Mouse (Mus musculus) stomach, postnatal 0 days (tissue): ENCODE data around the gene Krtap28-10. TPM values are rescaled to one million over a fixed set of nuclear protein-coding genes. Genes with fewer than 3 reads are reported as not detected.

Source experiments
- ATAC-seq: fragments of 200-750 bp; cut with Nextera tagmentation; 2 replicates; pipeline ENCODE4 v1.8.0; 2017; ENCODE audit not compliant: low FRiP score, low TSS enrichment
- DNase-seq: peaks from one replicate; pipeline ENCODE4 v3.0.0-alpha.2; 2016; ENCODE audit warnings: low spot score
- H3K27ac ChIP-seq: fragments of 300-500 bp; sonication (generic); replicated peaks from 2 replicates; pipeline ENCODE4 v1.5.1; 2014; ENCODE audit warnings: mild to moderate bottlenecking, control low read depth
- H3K27me3 ChIP-seq: fragments of 300-500 bp; sonication (generic); 2 replicates; pipeline ENCODE4 v1.6.1; 2014; ENCODE audit warnings: low read length; ENCODE audit not compliant: control insufficient read depth, insufficient read depth
- H3K36me3 ChIP-seq: fragments of 300-500 bp; sonication (generic); 2 replicates; pipeline ENCODE4 v1.6.1; 2014; ENCODE audit warnings: low read length, mixed read lengths; ENCODE audit not compliant: control insufficient read depth, insufficient read depth
- H3K4me1 ChIP-seq: fragments of 300-500 bp; sonication (generic); replicated peaks from 2 replicates; pipeline ENCODE4 v1.6.1; 2014; ENCODE audit warnings: antibody characterized with exemption; ENCODE audit not compliant: control insufficient read depth, insufficient read depth
- H3K4me2 ChIP-seq: fragments of 300-500 bp; sonication (generic); replicated peaks from 2 replicates; pipeline ENCODE4 v1.6.1; 2014; ENCODE audit warnings: low read depth, mild to moderate bottlenecking, control low read depth, moderate library complexity
- H3K4me3 ChIP-seq: fragments of 300-500 bp; sonication (generic); 2 replicates; pipeline ENCODE4 v1.5.1; 2014; ENCODE audit warnings: low read depth, low read length, control low read depth
- H3K9ac ChIP-seq: fragments of 300-500 bp; sonication (generic); 2 replicates; pipeline ENCODE4 v1.6.1; 2014; ENCODE audit warnings: mild to moderate bottlenecking, low read length, control low read depth, mixed read lengths
- H3K9me3 ChIP-seq: fragments of 300-500 bp; sonication (generic); 2 replicates; pipeline ENCODE4 v1.6.1; 2016; ENCODE audit warnings: low read length; ENCODE audit not compliant: control insufficient read depth
- CTCF ChIP-seq: IDR thresholded peaks from 2 replicates; pipeline ENCODE4 v1.5.1; 2016; ENCODE audit warnings: antibody characterized with exemption, low read depth, mild to moderate bottlenecking, moderate library complexity
- EP300 ChIP-seq: optimal IDR thresholded peaks from 2 replicates; pipeline ENCODE3; 2016; ENCODE audit warnings: antibody characterized with exemption
- WGBS: fragments of 180-500 bp; shearing (Covaris S2); extraction: QIAGEN DNeasy Blood & Tissue Kit; methylation state at CpG from one replicate; pipeline ENCODE4 v1.1.7; 2014; 5-methylcytosine and 5-hydroxymethylcytosine counted together
- polyA plus RNA-seq: library from polyadenylated mRNA; unstranded; fragments of >200 nt; fragmentation: Nextera tagmentation; extraction: Ambion mirVana; gene quantifications from 2 replicates; pipeline ENCODE4 v1.2.1, GENCODE M21; 2015

Gene Krtap28-10
- polyA plus RNA-seq, 1 experiment from 2014 or later: not detected

- DNase-seq (peak; percentile 24), ATAC-seq (peak; percentile 87)
- Histone ChIP-seq H3K27me3 (no peaks in the 10 kb centered on the region), H3K27ac (no peak overlapping the region), H3K9me3 (no peaks in the 10 kb centered on the region), H3K4me3 (no peak overlapping the region), H3K36me3 (no peaks in the 10 kb centered on the region), H3K4me2 (no peak overlapping the region), H3K9ac (no peak overlapping the region), H3K4me1 (no peaks in the 10 kb centered on the region)
- TF ChIP-seq CTCF (no peak), EP300 (no peak)
- WGBS: 62% methylated on average over 6 of the region's 6 CpGs
Measured at GRCm38 (mm10) chr1:83032508-83032907, 9.8 kb downstream of the Krtap28-10 start.

- TF ChIP-seq EP300: no peak
- no peak for TF ChIP-seq CTCF
- H3K4me2 ChIP-seq: no peak overlapping the region
- no peaks in the 10 kb centered on the region for H3K27me3 ChIP-seq
- DNase-seq (no peak), ATAC-seq (peak; percentile 40; the same call in 1 of the 2 replicates)
- H3K4me1 ChIP-seq: no peaks in the 10 kb centered on the region
- 19% methylated on average over 1 of the region's 1 CpGs for WGBS
- no peaks in the 10 kb centered on the region for H3K36me3 ChIP-seq
- no peak overlapping the region for H3K9ac ChIP-seq
- H3K27ac ChIP-seq: no peak overlapping the region
- no peak overlapping the region for H3K4me3 ChIP-seq
- no peaks in the 10 kb centered on the region for H3K9me3 ChIP-seq
Measured at GRCm38 (mm10) chr1:83031950-83032349, 10.3 kb downstream of the Krtap28-10 start.

- Histone ChIP-seq H3K9ac (no peak overlapping the region), H3K36me3 (no peaks in the 10 kb centered on the region), H3K4me1 (no peaks in the 10 kb centered on the region), H3K4me3 (no peak overlapping the region), H3K4me2 (no peak overlapping the region), H3K27ac (no peak overlapping the region), H3K9me3 (no peaks in the 10 kb centered on the region), H3K27me3 (no peaks in the 10 kb centered on the region)
- DNase-seq: no peak
- 59% methylated on average over 1 of the region's 1 CpGs for WGBS
- TF ChIP-seq EP300 (no peak), CTCF (no peak)
- no peak for ATAC-seq
Measured at GRCm38 (mm10) chr1:83016556-83016955, 25.7 kb downstream of the Krtap28-10 start.

- TF ChIP-seq CTCF (no peak), EP300 (no peak)
- Histone ChIP-seq H3K27ac (no peak overlapping the region), H3K9me3 (no peaks in the 10 kb centered on the region), H3K36me3 (no peaks in the 10 kb centered on the region), H3K4me2 (no peak overlapping the region), H3K27me3 (no peaks in the 10 kb centered on the region), H3K9ac (no peak overlapping the region), H3K4me1 (no peaks in the 10 kb centered on the region), H3K4me3 (no peak overlapping the region)
- ATAC-seq (no peak), DNase-seq (no peak)
- WGBS: 46% methylated on average over 10 of the region's 10 CpGs
Measured at GRCm38 (mm10) chr1:83015329-83015879, 26.9 kb downstream of the Krtap28-10 start.

- WGBS: 72% methylated on average over 3 of the region's 3 CpGs
- no peak for DNase-seq
- Histone ChIP-seq H3K36me3 (no peaks in the 10 kb centered on the region), H3K9ac (no peak overlapping the region), H3K27me3 (no peaks in the 10 kb centered on the region), H3K4me1 (no peaks in the 10 kb centered on the region), H3K4me3 (no peak overlapping the region), H3K9me3 (no peaks in the 10 kb centered on the region), H3K27ac (no peak overlapping the region), H3K4me2 (no peak overlapping the region)
- ATAC-seq: no peak
- no peak for TF ChIP-seq CTCF
- TF ChIP-seq EP300: no peak
Measured at GRCm38 (mm10) chr1:83014477-83014876, 27.8 kb downstream of the Krtap28-10 start.

GRCm38 (mm10) chr1:83007471-83007870 is 34.8 kb downstream of the Krtap28-10 start:
- no peaks in the 10 kb centered on the region for H3K27me3 ChIP-seq
- no peak overlapping the region for H3K4me2 ChIP-seq
- no peak for DNase-seq
- H3K9ac ChIP-seq: no peak overlapping the region
- WGBS: 29% methylated on average over 6 of the region's 6 CpGs
- no peak for ATAC-seq
- no peaks in the 10 kb centered on the region for H3K9me3 ChIP-seq
- no peak for TF ChIP-seq CTCF
- TF ChIP-seq EP300: no peak
- H3K36me3 ChIP-seq: no peaks in the 10 kb centered on the region
- H3K4me3 ChIP-seq: no peak overlapping the region
- no peak overlapping the region for H3K27ac ChIP-seq
- no peaks in the 10 kb centered on the region for H3K4me1 ChIP-seq
